Mouse (Mus musculus) adrenal gland, postnatal 36 days (tissue): ENCODE data around the gene Thnsl2. TPM values are rescaled to one million over a fixed set of nuclear protein-coding genes. Genes with fewer than 3 reads are reported as not detected.

Source experiments
- total RNA-seq, 2 experiments: library from RNA; stranded (reverse); gene quantifications; 2 replicates each; pipeline ENCODE4 v1.2.3; 2021

Thnsl2 gene
- total RNA-seq, 2 experiments from 2014 or later, result 16.7 to 20.4 TPM

Other genes starting within 250 kb of the Thnsl2 start
- not detected for gene Tex37, start 225.5 kb downstream of the Thnsl2 start, total RNA-seq
- gene Foxi3, start 187.9 kb downstream of the Thnsl2 start, total RNA-seq, result not detected
- gene Fabp1, start 55.4 kb upstream of the Thnsl2 start, total RNA-seq, result 1 to 10 TPM in 1 of 2 experiments, not detected in 1; 1.9 TPM
- 10 to 100 TPM; 67.3 to 81.1 TPM for gene Krcc1, start 127.2 kb upstream of the Thnsl2 start, total RNA-seq
- gene Smyd1, start 177.8 kb upstream of the Thnsl2 start, total RNA-seq, result under 1 TPM in 1 of 2 experiments, not detected in 1; 0.20 TPM
- under 1 TPM; 0.23 to 0.26 TPM for gene Cd8b1, start 178.3 kb upstream of the Thnsl2 start, total RNA-seq
- not detected for gene Cd8a, start 229.0 kb upstream of the Thnsl2 start, total RNA-seq